Mouse (Mus musculus): Measurements from ENCODE around the gene Nrxn3. TPM values are rescaled to one million over a fixed set of nuclear protein-coding genes. Genes with fewer than 3 reads are reported as not detected.

Nrxn3 gene
- polyA plus RNA-seq, 1 experiment from 2014 or later = 0.72 TPM

DNA sequence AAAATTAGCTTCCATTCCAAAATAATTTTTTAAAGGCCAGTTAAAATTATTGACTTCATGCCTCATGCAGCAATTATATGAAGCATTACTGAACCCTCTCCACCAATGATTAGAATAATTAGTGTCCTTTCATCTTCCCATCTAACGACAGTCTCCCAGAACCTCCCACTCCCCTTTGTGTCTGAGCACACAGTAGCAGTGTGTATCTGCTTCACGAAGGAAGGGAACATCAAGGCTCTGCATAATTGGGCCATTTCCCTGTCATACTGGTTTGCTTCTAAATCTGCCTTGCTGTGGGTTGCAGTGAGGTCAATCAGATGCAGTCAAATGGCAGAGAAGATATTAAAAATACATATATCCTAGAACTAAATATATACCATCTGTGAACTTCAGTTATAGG lies 1291.3 kb downstream of the Nrxn3 start:
- H3K9ac ChIP-seq (replicated peaks) = no peak overlapping the region
- H3K4me1 ChIP-seq (ENCODE audit: insufficient read depth) = no peaks in the 10 kb centered on the region
- 67% methylated on average over 2 of the region's 2 CpGs for WGBS (ENCODE audit: insufficient replicate concordance)
- no peak overlapping the region for H3K4me3 ChIP-seq (ENCODE audit: low read depth, low read length)
- ATAC-seq = no peak
- no peak for DNase-seq
- H3K27me3 ChIP-seq (ENCODE audit: insufficient read depth, low read length) = no peaks in the 10 kb centered on the region
- TF ChIP-seq EP300 (IDR thresholded peaks at IDR 0.05; ENCODE audit: low read depth) (no peak), CTCF (IDR thresholded peaks at IDR 0.05; ENCODE audit: low read depth) (no peak)
- H3K4me2 ChIP-seq (ENCODE audit: low read depth, low read length) = no peak overlapping the region
- H3K36me3 ChIP-seq (replicated peaks; ENCODE audit: insufficient read depth, low read length) = no peaks in the 10 kb centered on the region
- H3K27ac ChIP-seq (ENCODE audit: low read depth) = no peak overlapping the region
- H3K9me3 ChIP-seq (ENCODE audit: low read length) = no peaks in the 10 kb centered on the region

DNA sequence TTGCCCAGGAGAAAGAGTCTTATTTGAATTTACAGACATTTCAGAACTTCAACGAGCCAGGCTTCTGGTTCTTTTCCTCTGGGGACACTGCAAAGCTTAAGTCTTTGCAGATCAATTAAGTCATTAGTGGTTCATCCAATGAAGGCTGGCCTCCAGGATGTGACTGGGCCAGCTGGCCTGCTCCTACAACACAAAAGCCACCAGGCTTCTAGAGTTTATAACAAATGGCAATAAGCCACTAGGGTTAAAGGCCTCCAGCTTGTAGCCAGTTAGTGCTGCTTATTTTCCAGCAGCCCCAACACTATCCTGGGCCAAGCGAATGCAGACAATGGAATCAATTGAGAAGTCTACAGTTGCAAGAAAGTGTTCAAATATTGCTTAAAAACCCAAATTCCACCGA lies 1304.3 kb downstream of the Nrxn3 start:
- no peak for ATAC-seq
- Histone ChIP-seq H3K27me3 (ENCODE audit: insufficient read depth, low read length) (no peaks in the 10 kb centered on the region), H3K4me3 (ENCODE audit: low read depth, low read length) (no peak overlapping the region), H3K4me1 (ENCODE audit: insufficient read depth) (no peaks in the 10 kb centered on the region), H3K9me3 (ENCODE audit: low read length) (no peaks in the 10 kb centered on the region), H3K27ac (ENCODE audit: low read depth) (no peak overlapping the region), H3K9ac (replicated peaks) (no peak overlapping the region), H3K36me3 (replicated peaks; ENCODE audit: insufficient read depth, low read length) (no peaks in the 10 kb centered on the region), H3K4me2 (ENCODE audit: low read depth, low read length) (no peak overlapping the region)
- DNase-seq = no peak
- TF ChIP-seq EP300 (IDR thresholded peaks at IDR 0.05; ENCODE audit: low read depth) (no peak), CTCF (IDR thresholded peaks at IDR 0.05; ENCODE audit: low read depth) (no peak)
- 51% methylated on average over 3 of the region's 3 CpGs for WGBS (ENCODE audit: insufficient replicate concordance)

DNA sequence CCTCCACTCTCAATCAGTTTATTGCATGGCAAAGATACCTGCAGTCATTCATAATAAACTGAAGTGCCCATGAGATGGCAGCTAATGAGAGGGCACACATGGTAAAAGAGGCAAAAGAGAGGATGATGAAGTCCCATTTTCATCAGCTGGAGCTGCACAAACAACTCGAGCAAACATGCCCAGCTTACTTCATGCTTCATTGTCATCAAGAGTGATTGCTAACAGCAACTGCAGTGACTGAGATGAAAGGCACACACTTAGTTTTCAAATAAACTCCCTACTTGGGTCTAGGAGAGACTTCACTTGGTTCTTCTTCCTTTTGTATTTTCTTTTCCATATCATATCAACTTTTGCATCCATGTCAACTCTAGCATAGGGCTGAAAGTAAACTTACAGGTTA lies 1318.4 kb downstream of the Nrxn3 start:
- Histone ChIP-seq H3K27me3 (ENCODE audit: insufficient read depth, low read length) (no peaks in the 10 kb centered on the region), H3K4me1 (ENCODE audit: insufficient read depth) (no peaks in the 10 kb centered on the region), H3K9ac (replicated peaks) (no peak overlapping the region), H3K4me3 (ENCODE audit: low read depth, low read length) (no peak overlapping the region), H3K36me3 (replicated peaks; ENCODE audit: insufficient read depth, low read length) (no peaks in the 10 kb centered on the region), H3K4me2 (ENCODE audit: low read depth, low read length) (no peak overlapping the region), H3K27ac (ENCODE audit: low read depth) (no peak overlapping the region), H3K9me3 (ENCODE audit: low read length) (no peaks in the 10 kb centered on the region)
- TF ChIP-seq EP300 (IDR thresholded peaks at IDR 0.05; ENCODE audit: low read depth) = no peak
- no peak for TF ChIP-seq CTCF (IDR thresholded peaks at IDR 0.05; ENCODE audit: low read depth)
- ATAC-seq (no peak), DNase-seq (no peak)
- WGBS (ENCODE audit: insufficient replicate concordance) = 62% methylated on average over 1 of the region's 1 CpGs

- WGBS (ENCODE audit: insufficient replicate concordance) = 77% methylated on average over 5 of the region's 5 CpGs
Observed at GRCm38 (mm10) chr12:90056256-90056655, 1333.6 kb downstream of the Nrxn3 start.

DNA sequence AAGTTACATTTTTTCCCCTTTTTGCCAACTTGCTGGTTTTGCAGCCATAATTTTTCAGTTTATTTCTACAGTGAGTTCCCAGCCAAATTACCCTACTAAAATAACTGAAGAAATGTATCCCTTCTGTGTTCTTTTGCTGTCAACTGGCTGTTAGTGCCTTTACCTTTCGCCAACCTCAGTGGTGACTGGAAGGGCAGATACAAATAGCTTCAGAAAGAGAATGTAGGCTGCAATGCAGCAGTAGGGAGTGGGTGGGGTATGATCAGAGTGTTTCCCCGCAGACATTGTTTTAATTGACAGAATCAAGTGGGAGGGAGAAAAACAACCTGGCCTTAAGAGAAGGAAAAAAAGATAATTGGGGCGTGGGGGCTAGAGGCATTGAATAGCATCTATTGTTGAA lies 1337.1 kb downstream of the Nrxn3 start:
- Histone ChIP-seq H3K27me3 (ENCODE audit: insufficient read depth, low read length) (no peaks in the 10 kb centered on the region), H3K9ac (replicated peaks) (no peak overlapping the region), H3K36me3 (replicated peaks; ENCODE audit: insufficient read depth, low read length) (no peaks in the 10 kb centered on the region), H3K4me1 (ENCODE audit: insufficient read depth) (no peaks in the 10 kb centered on the region), H3K4me2 (ENCODE audit: low read depth, low read length) (no peak overlapping the region), H3K27ac (ENCODE audit: low read depth) (no peak overlapping the region), H3K4me3 (ENCODE audit: low read depth, low read length) (no peak overlapping the region), H3K9me3 (ENCODE audit: low read length) (no peaks in the 10 kb centered on the region)
- no peak for TF ChIP-seq CTCF (IDR thresholded peaks at IDR 0.05; ENCODE audit: low read depth)
- no peak for TF ChIP-seq EP300 (IDR thresholded peaks at IDR 0.05; ENCODE audit: low read depth)
- DNase-seq (no peak), ATAC-seq (no peak)
- 60% methylated on average over 3 of the region's 3 CpGs for WGBS (ENCODE audit: insufficient replicate concordance)

More at GRCm38 (mm10) chr12:90056256-90056655, 1333.6 kb downstream of the Nrxn3 start:
- Histone ChIP-seq H3K36me3 (replicated peaks; ENCODE audit: insufficient read depth, low read length) (no peaks in the 10 kb centered on the region), H3K4me3 (ENCODE audit: low read depth, low read length) (no peak overlapping the region), H3K27ac (ENCODE audit: low read depth) (no peak overlapping the region), H3K9ac (replicated peaks) (no peak overlapping the region), H3K27me3 (ENCODE audit: insufficient read depth, low read length) (no peaks in the 10 kb centered on the region), H3K4me1 (ENCODE audit: insufficient read depth) (no peaks in the 10 kb centered on the region), H3K4me2 (ENCODE audit: low read depth, low read length) (no peak overlapping the region), H3K9me3 (ENCODE audit: low read length) (no peaks in the 10 kb centered on the region)
- ATAC-seq (no peak), DNase-seq (no peak)
- TF ChIP-seq EP300 (IDR thresholded peaks at IDR 0.05; ENCODE audit: low read depth) = no peak
- TF ChIP-seq CTCF (IDR thresholded peaks at IDR 0.05; ENCODE audit: low read depth) = no peak

GRCm38 (mm10) chr12:90061312-90061711 lies 1338.6 kb downstream of the Nrxn3 start:
- TF ChIP-seq CTCF (IDR thresholded peaks at IDR 0.05; ENCODE audit: low read depth) = no peak
- TF ChIP-seq EP300 (IDR thresholded peaks at IDR 0.05; ENCODE audit: low read depth) = no peak
- H3K27me3 ChIP-seq (ENCODE audit: insufficient read depth, low read length) = no peaks in the 10 kb centered on the region
- H3K36me3 ChIP-seq (replicated peaks; ENCODE audit: insufficient read depth, low read length) = no peaks in the 10 kb centered on the region
- H3K4me3 ChIP-seq (ENCODE audit: low read depth, low read length) = no peak overlapping the region
- H3K4me1 ChIP-seq (ENCODE audit: insufficient read depth) = no peaks in the 10 kb centered on the region
- no peaks in the 10 kb centered on the region for H3K9me3 ChIP-seq (ENCODE audit: low read length)
- no peak overlapping the region for H3K4me2 ChIP-seq (ENCODE audit: low read depth, low read length)
- no peak overlapping the region for H3K9ac ChIP-seq (replicated peaks)
- 39% methylated on average over 3 of the region's 3 CpGs for WGBS (ENCODE audit: insufficient replicate concordance)
- H3K27ac ChIP-seq (ENCODE audit: low read depth) = no peak overlapping the region
- ATAC-seq = no peak
- no peak for DNase-seq

- Histone ChIP-seq H3K9me3 (ENCODE audit: low read length) (no peaks in the 10 kb centered on the region), H3K27ac (ENCODE audit: low read depth) (no peak overlapping the region), H3K4me3 (ENCODE audit: low read depth, low read length) (no peak overlapping the region), H3K9ac (replicated peaks) (no peak overlapping the region), H3K36me3 (replicated peaks; ENCODE audit: insufficient read depth, low read length) (no peaks in the 10 kb centered on the region), H3K27me3 (ENCODE audit: insufficient read depth, low read length) (no peaks in the 10 kb centered on the region), H3K4me2 (ENCODE audit: low read depth, low read length) (no peak overlapping the region), H3K4me1 (ENCODE audit: insufficient read depth) (no peaks in the 10 kb centered on the region)
- no peak for TF ChIP-seq EP300 (IDR thresholded peaks at IDR 0.05; ENCODE audit: low read depth)
- no peak for TF ChIP-seq CTCF (IDR thresholded peaks at IDR 0.05; ENCODE audit: low read depth)
- 67% methylated on average over 5 of the region's 5 CpGs for WGBS (ENCODE audit: insufficient replicate concordance)
- ATAC-seq (no peak), DNase-seq (no peak)
Observed at GRCm38 (mm10) chr12:90062219-90062618, 1339.5 kb downstream of the Nrxn3 start.

All from liver, postnatal 0 days (tissue).